Mouse (Mus musculus) C2C12 (cell line): ENCODE results near the gene Cdk15.

ENCODE experiments used
- CTCF ChIP-seq: IDR thresholded peaks from one replicate; pipeline ENCODE4 v1.5.1; 2011; ENCODE audit not compliant: control insufficient read depth, insufficient read depth, insufficient read length
- FOSL1 ChIP-seq: IDR thresholded peaks from one replicate; pipeline ENCODE4 v1.8.0; 2011; ENCODE audit warnings: mild to moderate bottlenecking, low read length; ENCODE audit not compliant: poor library complexity, insufficient read depth, severe bottlenecking
- MAX ChIP-seq: IDR thresholded peaks from one replicate; pipeline ENCODE4 v1.6.1; 2011; ENCODE audit warnings: mild to moderate bottlenecking, control low read depth
- MYOG ChIP-seq: IDR thresholded peaks from one replicate; pipeline ENCODE4 v1.6.1; 2011; ENCODE audit not compliant: control insufficient read depth, insufficient read length; ENCODE audit errors: extremely low read depth
- USF1 ChIP-seq: IDR thresholded peaks from one replicate; pipeline ENCODE4 v1.6.1; 2011; ENCODE audit warnings: low read depth, mild to moderate bottlenecking, control low read depth, moderate library complexity

DNA sequence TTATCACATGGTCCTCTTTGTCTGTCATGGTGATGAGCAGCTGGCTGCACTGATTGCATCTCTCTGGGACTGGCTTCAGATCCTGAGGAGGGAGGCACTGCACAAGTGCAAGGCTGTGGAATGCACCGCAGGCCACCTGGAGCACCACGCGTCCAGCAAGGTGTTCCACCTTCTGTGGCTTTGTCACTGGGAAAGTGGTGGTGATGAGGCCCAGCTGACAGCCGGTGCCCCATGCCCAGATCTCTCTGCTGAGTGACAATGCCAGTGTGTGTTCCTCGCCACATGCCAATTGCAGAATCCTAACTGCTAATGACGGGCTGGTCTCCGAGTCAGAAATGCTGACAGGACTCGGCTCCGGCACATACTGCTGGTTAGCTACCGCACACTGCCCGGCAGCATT, 41.3 kb upstream of the Cdk15 start:
- TF ChIP-seq CTCF: no peak
- no peak for TF ChIP-seq MAX
- no peak for TF ChIP-seq USF1
- TF ChIP-seq MYOG: no peak
- no peak for TF ChIP-seq FOSL1
